Comparison of ENCODE assay signal across 8 mouse cellular contexts in genomic region chr13:63432759-63433158, GRCm38 (mm10).
A peak's percentile ranks its signal among the peaks of the same experiment; 100 is the strongest.
DNase-seq lines count a peak whose midpoint lies in the region; ATAC-seq and TF ChIP-seq lines count a peak whose summit lies in the region.

No protein-coding gene starts in this region.

- DNase-seq in left cerebral cortex, adult 2 months (ENCODE audit: extremely low spot score in 1 of 2, low spot score in 2 of 2): no peak
- DNase-seq in left cerebral cortex, postnatal 36 days (ENCODE audit: low spot score in 2 of 2): no peak
- DNase-seq in ES-CJ7 (ENCODE audit: low read depth, low spot score): peak; percentile 66
- peak; percentile 29 for DNase-seq in lung, postnatal 0 days (ENCODE audit: low spot score)
- no peak for DNase-seq in right cerebral cortex, postnatal 10 days (ENCODE audit: low spot score in 2 of 2)
- DNase-seq in urinary bladder, postnatal 14 days (ENCODE audit: low spot score): no peak

- no peak overlapping the region for H3K9ac ChIP-seq in lung, postnatal 0 days (replicated peaks; ENCODE audit: low read depth)

- H3K9me3 ChIP-seq in lung, postnatal 0 days (ENCODE audit: low read length): no peaks in the 10 kb centered on the region

- TF ChIP-seq CTCF in left cerebral cortex, adult 2 months (IDR thresholded peaks at IDR 0.05): peak; percentile 36
- TF ChIP-seq CTCF in bone marrow, adult 2 months (IDR thresholded peaks at IDR 0.05; ENCODE audit: control insufficient read depth, insufficient read depth, low read length): peak; percentile 41
- peak; percentile 62 for TF ChIP-seq CTCF in lung, postnatal 0 days (IDR thresholded peaks at IDR 0.05)

- H3K27ac ChIP-seq in left cerebral cortex, adult 2 months: no peak overlapping the region
- no peak overlapping the region for H3K27ac ChIP-seq in bone marrow, adult 2 months (ENCODE audit: control insufficient read depth, insufficient read depth, low read depth, low read length, poor library complexity)
- H3K27ac ChIP-seq in lung, postnatal 0 days (ENCODE audit: low read length): no peak overlapping the region

- no peak for TF ChIP-seq POLR2A in bone marrow, adult 2 months (IDR thresholded peaks at IDR 0.05; ENCODE audit: borderline replicate concordance, control insufficient read depth, low read depth, low read length)

- ATAC-seq in lung, postnatal 0 days: no peak
- ATAC-seq in erythroblast, adult 5-6 weeks (replicated peaks; ENCODE audit: low FRiP score, poor library complexity, severe bottlenecking): no peak

- no peak for TF ChIP-seq EP300 in lung, postnatal 0 days (IDR thresholded peaks at IDR 0.05)

- no peaks in the 10 kb centered on the region; the same call in 1 of the 2 replicates for H3K4me1 ChIP-seq in bone marrow, adult 2 months (ENCODE audit: control insufficient read depth, insufficient read depth, low read length)
- no peaks in the 10 kb centered on the region for H3K4me1 ChIP-seq in lung, postnatal 0 days (ENCODE audit: insufficient read depth, low read depth, low read length)

- no peaks in the 10 kb centered on the region for H3K36me3 ChIP-seq in lung, postnatal 0 days (ENCODE audit: insufficient read depth, low read length)

- no peak overlapping the region for H3K4me3 ChIP-seq in left cerebral cortex, adult 2 months
- no peak overlapping the region for H3K4me3 ChIP-seq in bone marrow, adult 2 months (replicated peaks; ENCODE audit: control insufficient read depth, low read depth, low read length)
- H3K4me3 ChIP-seq in lung, postnatal 0 days (ENCODE audit: low read depth, low read length): no peak overlapping the region

- intact Hi-C loops in left cerebral cortex, adult 2 months (cut with DNase I): loop anchor here (5.0 kb wide), 1 partner anchor 130 kb away; no protein-coding TSS in a partner anchor
- intact Hi-C loops in left cerebral cortex, postnatal 36 days (cut with DNase I): no loop called here

- H3K27me3 ChIP-seq in lung, postnatal 0 days (replicated peaks; ENCODE audit: insufficient read depth, low read length): no peaks in the 10 kb centered on the region

- 82% methylated on average over 3 of the region's 3 CpGs for WGBS in bone marrow, adult 2 months
- 97% methylated on average over 3 of the region's 3 CpGs for WGBS in lung, postnatal 0 days

- no peak overlapping the region for H3K4me2 ChIP-seq in lung, postnatal 0 days (replicated peaks; ENCODE audit: low read depth, low read length)

Comparison
In these comparisons a context has a peak if more than half of its experiments do, and no peak if none do; other contexts are left out.
1. DNase-seq: peak in ES-CJ7 (single experiment) and lung, postnatal 0 days (single experiment); none in left cerebral cortex, adult 2 months (0 of 2), left cerebral cortex, postnatal 36 days (0 of 2), right cerebral cortex, postnatal 10 days (0 of 2) and urinary bladder, postnatal 14 days (single experiment).
2. Peak in every context shown above with its lines, with median percentiles within 50 percentile points of each other: CTCF ChIP-seq.